Mouse (Mus musculus) regulatory T cell (primary cell): ENCODE data around the gene RPS10-NUDT3.

Experiments used
- in situ Hi-C: fragments of 300-600 bp; cut with MboI, MseI; formaldehyde crosslinking; loops from one replicate; pipeline ENCODE4 v1.15.1; 2025; ENCODE audit warnings: high pct_unique_total_duplicates

The RPS10-NUDT3 gene

DNA sequence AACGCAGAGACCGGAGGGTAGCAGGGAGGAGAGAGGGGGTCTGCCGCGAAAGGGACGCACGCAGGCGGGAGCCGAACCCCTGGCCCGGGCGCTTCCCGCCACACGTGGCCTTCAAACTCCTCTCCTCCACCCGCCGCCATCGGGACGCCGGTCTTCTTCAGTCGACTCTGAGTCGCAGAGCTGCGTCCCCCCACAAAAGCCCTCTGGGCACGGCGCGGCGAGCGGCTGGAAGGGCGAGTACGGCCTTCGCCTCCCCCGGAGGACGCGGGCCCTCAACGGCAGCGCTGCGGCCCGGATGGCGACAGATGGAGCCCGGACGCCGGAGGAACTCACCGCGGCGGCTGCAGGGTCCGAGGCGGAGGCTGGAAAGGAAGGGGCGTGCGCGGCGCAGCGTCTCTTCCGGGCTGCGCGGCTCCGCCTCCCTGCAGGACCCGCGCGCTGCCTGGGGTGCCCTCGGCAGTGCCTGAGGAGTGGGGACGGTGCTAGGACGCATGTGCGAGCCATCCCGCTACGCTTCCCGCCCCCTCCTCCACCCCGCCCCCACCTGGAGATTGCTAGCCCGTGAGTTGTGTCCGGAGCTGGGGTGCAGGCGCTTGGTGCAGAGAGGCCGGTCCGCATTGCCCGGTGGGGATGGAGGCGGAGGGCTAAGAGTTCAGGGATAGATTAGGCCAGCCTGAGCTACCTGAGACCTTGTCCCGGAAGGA, at the start of gene RPS10-NUDT3:
Gene RPS10-NUDT3 (minus strand): TSS at position 352 of the 704 bp plus-strand sequence.
- in situ Hi-C loops, result loop anchor here (5.0 kb wide), 1 partner anchor 68 kb away; the partner anchor contains the start of gene AI413582

DNA sequence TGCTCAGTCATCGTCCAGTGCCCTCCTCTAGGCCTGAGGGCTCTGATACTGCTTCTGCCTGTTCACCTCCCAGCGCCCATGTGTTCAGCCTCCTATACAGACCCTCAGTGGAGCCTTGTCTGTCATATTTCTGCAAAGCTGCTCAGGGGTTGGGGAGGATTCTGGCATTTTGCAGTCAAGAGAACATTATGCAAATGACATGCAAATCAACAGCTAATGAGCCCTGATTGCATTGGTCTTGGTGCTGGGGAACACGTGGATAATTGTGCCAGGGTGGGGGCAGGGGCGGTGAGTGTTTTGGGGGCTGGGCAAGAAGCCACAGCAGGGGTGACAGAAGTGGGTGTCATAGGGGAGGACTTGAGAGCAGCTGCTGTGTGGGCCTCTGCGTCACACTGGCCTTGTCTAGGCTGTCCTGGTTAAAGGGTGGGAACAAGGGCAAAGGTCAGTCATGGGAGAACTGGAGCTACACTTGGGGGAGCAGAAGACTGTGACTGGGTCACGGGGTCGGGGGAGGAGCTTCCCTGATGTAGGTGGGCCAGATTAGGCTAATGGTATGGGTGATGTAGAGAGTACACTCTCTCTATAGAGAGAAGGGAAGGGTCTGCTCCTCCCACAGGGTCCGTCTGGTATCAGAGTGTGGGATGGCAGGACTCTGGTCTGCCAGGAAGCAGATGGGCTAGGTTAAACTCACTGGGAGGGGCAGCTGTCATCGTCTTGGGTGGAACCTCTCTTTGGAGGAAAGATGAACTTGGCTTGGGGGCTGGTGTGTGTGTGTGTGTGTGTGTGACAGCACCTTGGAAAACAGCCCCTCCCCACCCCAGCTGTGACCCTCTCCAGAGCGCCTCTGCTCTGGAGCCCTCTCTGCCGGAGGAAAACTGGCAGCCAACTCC, 44.1 kb upstream of the RPS10-NUDT3 start:
- in situ Hi-C loops, result no loop called here

DNA sequence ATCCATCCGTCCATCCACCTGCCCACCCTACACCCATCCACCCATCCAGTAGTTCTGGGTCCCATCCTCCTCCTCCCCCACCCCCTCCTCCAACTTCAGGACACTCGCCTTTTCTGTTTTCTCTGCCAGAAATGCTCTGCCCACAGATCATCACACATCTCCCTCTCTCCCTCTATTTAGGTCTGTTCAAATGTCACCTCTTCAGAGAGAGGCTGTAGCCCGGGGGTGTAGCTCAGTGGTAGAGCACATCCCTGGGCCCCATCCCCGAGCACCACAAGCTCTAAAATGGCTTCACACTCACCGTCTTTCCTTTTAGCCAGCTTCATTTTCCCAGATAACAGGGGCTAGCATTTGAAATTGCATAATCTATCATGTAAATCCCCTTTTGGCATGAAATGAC, 42.7 kb upstream of the RPS10-NUDT3 start:
- in situ Hi-C loops, result no loop called here

DNA sequence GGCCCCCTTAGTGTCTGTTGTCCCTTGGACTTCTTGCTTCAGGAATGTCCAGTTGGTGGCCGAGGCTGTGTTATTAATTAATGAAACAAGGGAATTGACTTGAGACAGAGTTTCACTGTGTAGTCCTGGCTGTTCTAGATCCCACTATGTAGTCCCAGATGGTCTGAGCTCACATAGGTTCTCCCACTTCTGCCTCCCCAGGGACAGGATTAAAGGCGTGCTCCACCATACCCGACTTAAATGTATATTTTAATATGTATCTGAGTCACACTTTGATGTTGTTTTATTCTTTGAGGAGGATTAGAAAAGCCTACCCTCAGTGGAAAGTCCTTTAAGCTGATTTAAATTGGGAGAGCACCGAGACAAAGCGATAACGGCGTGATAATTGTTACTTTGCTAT, 41.2 kb upstream of the RPS10-NUDT3 start:
- in situ Hi-C loops, result no loop called here

DNA sequence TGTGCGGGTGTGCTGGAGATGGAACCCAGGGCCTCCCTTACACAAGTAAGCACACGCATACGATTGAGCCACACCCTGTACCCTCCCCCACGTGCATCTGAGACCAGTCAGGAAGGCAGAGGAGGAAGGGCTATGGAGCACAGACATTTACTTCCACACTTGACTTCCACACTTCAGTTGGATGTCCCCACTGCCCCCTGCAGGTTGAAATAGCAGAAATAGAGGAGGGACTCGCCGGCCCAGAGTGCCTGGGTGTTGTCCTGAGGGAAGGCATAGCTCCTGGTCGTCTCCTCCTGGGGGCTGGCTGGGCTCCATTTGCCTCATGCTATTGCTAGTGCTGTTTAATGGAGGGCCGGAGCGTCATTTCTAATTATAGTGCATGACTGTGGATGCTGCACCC, 40.4 kb upstream of the RPS10-NUDT3 start:
- in situ Hi-C loops, result no loop called here

DNA sequence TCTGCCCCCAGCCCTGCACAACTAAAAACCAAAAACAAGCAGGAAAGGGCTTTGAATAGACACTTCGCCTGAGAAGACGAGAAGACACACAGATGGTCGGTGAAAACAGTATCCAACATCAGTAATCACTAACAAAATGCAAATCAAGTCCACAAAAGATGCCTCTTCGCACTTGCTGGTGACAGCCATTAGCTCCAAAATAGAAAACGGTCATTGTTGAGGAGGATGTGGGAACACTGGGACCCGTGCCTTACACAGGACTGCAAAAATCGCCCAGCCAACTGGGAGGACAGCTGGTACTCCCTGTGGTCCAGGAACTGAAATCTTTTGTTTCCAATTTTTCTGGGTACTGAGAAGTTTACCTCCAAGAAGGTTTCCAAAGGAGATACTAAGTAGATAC, 38.9 kb upstream of the RPS10-NUDT3 start:
- in situ Hi-C loops, result no loop called here

DNA sequence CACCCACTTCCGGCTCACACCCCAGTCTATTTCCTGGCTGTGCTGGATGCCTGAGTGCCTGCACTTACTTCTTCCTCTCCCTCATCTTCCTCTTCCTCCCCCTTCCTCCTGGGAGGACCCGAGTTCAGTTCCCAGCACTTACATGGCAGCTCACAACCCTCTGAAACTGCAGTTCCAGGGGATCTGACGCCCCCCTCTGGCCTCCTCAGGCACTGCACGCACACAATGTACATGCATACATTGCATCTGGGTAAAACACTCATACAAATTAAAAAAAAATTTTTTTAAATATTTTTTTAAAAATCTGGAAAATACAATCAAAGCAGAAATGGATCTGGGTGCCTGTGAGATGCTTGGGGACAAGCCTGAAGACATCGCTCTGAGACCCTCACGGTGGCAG, 36.7 kb upstream of the RPS10-NUDT3 start:
- in situ Hi-C loops, result no loop called here

DNA sequence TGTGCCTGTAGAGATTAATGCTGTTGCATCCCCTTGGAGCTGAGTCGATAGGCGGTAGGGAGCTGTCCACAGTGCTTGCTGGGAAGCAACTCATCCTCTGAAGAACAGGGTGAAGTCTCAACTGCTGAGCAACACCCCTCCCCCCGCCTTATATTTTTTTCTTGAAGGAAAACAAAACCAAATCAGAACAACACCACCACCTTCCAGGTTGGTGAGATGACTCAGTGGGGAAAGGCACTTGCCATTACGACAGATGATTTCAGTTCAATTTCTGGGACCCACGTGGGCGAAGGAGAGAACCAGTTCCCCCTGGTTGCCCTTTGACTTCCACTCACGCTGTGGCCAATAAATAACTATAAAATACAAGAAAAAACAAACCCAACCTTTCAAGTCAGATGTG, 23.7 kb upstream of the RPS10-NUDT3 start:
- in situ Hi-C loops, result no loop called here

DNA sequence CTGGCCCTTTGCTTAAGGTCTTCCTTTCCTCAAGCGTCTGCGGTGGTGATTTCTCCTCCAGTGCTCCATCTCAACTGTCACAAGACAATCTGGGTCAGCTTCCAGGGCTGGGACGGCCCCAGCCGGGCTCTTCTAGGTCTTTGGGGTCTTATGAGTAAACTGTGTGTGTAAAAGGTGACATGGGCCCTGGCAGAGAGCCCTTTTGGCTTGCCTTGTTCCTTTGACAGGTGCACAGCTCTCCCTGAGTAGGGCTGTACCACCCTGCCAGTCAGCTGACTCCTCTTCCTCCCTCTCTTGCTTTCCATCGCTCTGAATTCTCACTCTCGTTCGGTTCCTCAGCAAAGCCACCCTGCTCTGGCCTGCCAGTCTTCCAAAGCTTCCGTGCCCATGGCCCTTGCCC, 22.1 kb upstream of the RPS10-NUDT3 start:
- in situ Hi-C loops, result no loop called here

DNA sequence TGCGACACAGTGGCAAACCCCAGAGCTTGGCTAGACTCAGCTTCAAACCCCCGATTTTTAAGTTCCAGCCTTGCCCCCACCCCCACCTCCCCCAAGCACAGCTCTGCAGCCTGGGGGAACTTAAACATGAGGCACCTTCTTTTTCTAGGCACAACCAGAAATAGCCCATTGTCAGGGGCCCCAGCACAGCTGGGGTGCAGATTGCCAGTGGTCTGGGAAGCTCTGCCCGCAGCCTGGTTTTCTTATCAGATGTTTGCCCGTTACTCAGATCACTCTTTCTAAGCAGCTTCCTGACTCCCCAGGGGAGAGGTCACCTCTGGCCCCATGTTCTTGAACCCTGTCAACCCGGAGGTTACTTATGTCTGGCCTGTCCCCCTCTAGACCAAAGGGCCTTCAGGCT, 21.4 kb upstream of the RPS10-NUDT3 start:
- in situ Hi-C loops, result no loop called here

DNA sequence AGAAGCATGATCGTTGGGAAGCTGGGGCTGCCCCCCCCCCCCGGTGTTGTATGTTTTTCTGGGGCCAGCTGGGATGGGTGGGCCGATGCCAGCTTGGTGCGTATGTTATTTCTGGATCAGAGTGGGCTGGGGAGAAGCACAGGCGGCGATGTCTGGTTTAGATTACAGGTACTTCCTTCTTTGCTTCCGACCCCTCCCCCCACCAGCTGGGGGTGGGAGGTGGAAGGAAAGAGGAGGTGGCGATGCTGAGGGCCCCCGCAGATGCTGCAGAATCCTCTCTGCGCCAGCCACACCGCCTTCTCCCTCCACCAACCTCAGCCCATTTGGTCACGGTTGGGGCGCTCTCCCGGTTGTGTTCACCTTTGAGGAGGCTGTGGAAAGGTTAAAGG, 21.0 kb upstream of the RPS10-NUDT3 start:
- in situ Hi-C loops, result no loop called here

DNA sequence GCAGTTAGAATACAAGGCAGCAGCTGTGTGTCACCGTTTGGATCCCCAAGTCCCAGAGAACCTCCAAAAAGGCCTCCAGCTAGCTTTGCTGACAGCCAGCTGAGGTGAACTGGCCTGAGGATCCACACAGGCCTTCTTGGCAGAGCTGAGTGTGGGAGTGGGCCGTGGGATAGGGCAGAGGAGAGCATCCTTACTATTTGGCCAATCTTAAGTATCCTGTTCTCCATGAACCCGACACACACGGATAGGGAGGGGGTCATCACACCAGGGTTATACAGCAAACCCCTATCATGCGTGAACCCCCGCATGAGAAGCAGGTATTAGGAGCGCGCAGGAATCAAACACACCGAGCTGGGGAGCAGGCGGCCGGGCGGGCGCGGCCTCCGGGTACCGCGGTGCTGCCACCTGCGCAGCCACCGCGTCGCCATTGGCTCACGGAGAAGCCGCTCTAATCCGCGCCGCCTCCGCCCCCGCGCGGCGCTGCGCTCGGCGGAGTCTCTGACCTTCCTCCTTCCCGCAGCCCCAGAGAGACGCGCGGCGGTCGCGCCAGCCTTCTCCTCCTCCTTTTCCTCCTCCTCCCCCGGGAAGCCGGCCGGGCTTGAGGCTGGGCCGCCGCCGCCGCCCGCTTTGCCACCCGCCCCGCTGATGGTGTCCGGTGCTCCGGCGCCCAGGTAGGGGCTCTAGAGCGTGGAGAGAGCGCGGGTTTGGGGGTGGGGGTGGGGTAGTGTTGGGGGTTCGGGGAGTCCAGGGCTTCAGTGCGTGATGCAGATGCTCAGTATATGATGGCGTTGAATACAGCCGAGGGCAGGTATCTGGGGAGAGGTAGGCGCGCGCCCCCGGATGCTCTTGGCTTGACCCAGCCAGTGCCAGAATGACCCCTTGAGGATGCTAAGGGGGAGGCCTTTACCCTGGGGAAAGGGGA, 20.3 kb upstream of the RPS10-NUDT3 start, which contains the start of gene Pacsin1:
Gene Pacsin1 (plus strand): TSS at position 421 of the 922 bp plus-strand sequence.
- in situ Hi-C loops, result no loop called here

DNA sequence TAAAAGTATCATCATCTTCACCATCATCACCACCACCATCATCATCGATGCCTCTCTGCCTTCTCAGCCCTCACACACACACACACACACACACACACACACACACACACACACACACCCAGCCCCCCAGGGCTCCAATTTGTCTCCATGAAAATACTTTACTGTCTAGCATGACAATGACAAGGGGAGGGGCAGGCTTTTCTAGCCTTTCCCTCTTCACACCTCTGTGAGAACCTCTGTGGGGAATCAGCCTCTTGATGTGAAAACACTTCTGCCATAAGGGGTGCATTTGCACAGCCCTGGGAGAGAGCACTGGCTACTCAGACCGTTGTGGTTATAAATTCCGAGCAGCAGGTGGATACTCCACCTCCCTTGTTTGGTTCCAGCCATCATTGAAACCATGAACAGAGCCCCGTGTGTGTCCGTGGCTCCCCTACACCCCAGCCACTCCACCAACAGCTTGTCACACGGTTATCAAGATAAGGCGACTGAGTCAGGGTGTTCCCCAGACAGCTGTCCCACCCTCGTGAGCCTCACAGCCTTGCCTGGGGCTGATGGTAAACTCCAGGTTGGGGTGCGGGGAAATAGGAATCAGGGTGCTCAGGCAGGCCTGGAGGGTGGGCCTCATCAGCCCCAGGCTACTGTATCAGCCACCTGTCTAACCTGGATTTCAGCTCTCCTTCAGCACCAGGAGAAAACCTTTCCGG, 18.4 kb upstream of the RPS10-NUDT3 start:
- in situ Hi-C loops, result no loop called here

DNA sequence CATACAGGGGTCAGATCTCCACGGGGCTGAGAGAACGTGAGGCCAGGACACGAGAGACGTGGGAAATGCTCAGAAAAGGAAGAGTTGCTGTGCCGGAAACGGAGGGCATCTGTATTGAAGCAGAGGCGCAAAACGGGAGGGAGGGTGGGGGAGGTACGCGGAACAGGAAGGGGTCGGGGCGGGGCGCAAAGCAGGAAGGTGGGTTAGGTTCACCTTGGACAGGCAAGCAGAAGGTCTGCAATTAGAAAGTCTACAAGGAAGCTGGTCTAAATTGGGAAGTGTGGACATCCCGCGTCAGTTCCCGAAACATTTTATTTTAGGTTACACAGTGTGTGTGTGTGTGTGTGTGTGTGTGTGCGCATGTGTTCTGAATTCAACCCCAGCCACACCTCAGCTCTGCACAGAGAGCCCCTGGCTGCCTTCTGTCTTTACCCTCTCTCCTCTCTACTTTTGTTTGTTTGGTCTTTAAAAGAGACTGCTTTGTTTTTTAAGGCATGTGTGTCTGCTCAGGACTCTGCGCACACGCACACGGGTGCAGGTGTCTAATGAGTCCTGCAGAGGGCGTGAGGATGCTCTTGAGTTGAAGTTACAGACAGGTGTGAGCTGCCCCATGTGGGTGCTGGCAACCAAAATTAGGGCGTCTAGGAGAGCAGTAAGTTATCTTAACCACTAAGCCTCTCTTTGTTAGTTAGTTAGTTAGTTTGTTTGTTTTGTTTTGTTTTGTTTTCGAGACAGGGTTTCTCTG, 17.2 kb upstream of the RPS10-NUDT3 start:
- in situ Hi-C loops, result no loop called here

DNA sequence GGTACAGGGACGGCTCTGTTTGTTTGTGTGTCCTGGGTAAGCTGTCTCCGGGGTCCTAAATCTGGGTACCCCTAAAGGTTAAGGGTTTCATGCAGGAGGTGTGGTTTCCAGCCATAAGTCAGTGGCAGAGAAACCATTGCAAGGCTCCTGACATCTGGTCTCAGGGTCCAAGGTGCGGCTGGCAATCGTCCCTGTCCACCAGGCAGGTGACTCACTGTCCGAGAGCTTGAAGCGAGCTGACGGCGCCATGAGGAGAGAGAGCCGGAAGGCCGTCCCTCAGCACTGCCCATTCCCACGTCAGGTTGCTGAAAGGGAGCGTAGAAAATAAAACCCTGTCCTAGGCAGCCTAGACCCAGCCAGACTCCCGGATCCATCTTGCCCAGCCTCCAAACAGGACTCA, 15.6 kb upstream of the RPS10-NUDT3 start:
- in situ Hi-C loops, result no loop called here

DNA sequence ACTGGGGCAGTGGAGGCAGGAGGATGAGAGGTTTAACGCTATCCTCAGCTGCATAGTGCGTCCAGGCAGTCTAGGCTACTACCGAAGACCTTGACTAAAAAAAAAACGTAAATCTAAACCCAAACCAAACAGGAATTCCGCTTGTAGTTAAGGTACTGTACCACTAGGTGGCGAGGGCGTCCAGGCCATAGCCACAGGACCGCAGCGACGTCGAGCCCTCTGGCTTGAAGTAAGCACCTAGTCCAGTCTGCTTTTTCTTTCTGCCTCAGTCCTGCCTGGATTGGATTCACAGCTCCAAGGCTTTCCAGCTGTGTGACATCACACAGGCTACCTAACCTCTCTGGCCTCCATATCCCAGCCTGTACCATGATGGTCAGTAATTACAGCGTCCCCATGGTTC, 15.1 kb upstream of the RPS10-NUDT3 start:
- in situ Hi-C loops, result no loop called here

DNA sequence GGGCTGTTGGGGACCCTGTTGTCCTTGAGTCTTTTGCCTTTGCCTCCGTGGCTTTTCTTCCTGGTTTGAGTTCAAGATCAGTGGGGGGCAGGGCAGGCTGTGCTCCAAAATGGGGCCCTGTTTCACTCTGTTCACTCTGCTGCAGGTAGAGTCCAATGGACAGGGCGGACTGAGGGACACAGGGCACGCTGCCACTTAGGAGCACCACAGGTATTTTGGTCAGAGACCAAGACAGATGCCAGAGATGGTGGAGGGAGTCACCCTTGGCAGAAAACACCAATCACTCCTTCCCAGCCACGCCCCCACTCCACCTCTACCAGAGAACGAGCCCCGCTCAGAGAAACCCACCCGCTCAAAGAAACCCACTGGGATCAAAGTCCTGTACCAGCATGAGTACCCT, 10.8 kb upstream of the RPS10-NUDT3 start:
- in situ Hi-C loops, result no loop called here

DNA sequence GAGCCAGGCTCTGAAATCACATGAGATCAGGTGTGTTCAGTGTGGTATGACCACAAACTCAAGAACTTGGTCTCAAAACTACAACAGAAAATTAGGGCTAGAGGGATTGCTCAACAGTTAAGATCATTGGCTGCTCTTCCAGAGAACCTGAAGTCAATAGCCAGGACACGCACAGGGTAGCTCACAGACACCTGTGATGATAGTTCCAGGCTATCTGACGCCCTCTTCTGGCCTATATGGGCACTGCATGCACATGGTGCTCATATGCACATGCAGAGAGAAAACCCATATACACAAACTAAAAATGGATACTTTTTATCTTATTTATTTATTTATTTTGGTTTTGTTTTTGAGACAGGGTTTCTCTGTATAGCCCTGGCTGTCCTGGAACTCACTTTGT, 9.6 kb upstream of the RPS10-NUDT3 start:
- in situ Hi-C loops, result no loop called here

DNA sequence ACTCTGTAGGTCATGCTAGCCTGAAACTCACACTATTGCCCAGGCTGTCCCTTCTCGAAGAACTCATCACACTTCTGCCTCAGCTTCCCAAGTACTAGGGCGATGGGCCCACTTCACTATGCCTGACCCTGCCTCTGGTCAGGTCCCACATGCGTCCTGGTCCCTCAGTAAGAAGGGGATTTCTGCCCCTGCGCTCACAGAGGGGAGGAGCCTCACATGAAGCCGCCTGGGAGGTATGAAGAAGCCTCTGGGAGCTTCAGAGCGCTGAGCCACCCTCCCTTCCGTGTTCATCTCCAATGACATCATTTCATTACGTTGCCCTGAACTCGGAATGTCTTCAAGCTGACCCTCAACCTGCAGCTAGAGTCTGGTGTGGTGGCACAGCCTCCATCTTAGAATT, 8.7 kb upstream of the RPS10-NUDT3 start:
- in situ Hi-C loops, result no loop called here

DNA sequence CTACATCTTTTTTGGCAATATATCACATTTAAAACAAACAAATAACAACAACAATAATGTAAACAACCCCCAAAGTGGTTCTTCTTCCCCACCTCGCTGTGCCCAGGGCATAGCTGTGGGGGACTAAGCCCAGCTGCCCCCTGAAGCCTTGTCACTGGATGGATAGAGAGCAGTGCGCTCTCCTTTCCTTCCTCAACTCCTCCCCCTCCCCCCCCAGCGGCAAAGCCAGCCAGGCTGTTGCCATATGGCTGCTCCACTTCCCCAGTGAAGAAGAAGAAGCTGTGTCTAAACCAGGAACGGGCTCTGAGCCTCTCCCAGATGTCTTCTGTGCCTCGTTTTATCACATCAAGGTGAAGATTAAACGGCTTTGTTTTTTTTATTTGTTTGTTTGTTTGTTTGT, 8.1 kb upstream of the RPS10-NUDT3 start:
- in situ Hi-C loops, result no loop called here
